Mouse (Mus musculus): ENCODE measurements at regions not wholly inside any gene's neighbourhood (a gene's known extent, or its start where the extent isn't known, plus 50 kb on each side); places are given as distances from the start of the nearest gene placed in this dataset.

- WGBS: 34% methylated on average over 12 of the region's 12 CpGs
- Histone ChIP-seq H3K27me3 (ENCODE audit: control insufficient read depth, insufficient read depth, low read length) (no peaks in the 10 kb centered on the region), H3K27ac (ENCODE audit: insufficient read depth, low read depth, low read length) (no peak overlapping the region), H3K36me3 (ENCODE audit: control insufficient read depth, insufficient read depth, low read length) (no peaks in the 10 kb centered on the region), H3K4me3 (ENCODE audit: low read depth, low read length) (no peak overlapping the region), H3K4me1 (ENCODE audit: control insufficient read depth, insufficient read depth, insufficient read length, low read length) (peaks cover 11% of the 10 kb centered on the region)
- TF ChIP-seq POLR2A (IDR thresholded peaks at IDR 0.05; ENCODE audit: low read depth, low read length): no peak
- TF ChIP-seq CTCF (IDR thresholded peaks at IDR 0.05; ENCODE audit: extremely low read depth, insufficient read length, insufficient replicate concordance, low read depth, low read length): no peak
Observed at GRCm38 (mm10) chr15:36669748-36670147, 337.8 kb downstream of the Zfp706 start.

- H3K27ac ChIP-seq (ENCODE audit: insufficient read depth, low read depth, low read length): no peak overlapping the region
- no peaks in the 10 kb centered on the region for H3K27me3 ChIP-seq (ENCODE audit: control insufficient read depth, insufficient read depth, low read length)
- H3K36me3 ChIP-seq (ENCODE audit: control insufficient read depth, insufficient read depth, low read length): no peaks in the 10 kb centered on the region
- TF ChIP-seq POLR2A (IDR thresholded peaks at IDR 0.05; ENCODE audit: low read depth, low read length): no peak
- TF ChIP-seq CTCF (IDR thresholded peaks at IDR 0.05; ENCODE audit: extremely low read depth, insufficient read length, insufficient replicate concordance, low read depth, low read length): no peak
- H3K4me1 ChIP-seq (ENCODE audit: control insufficient read depth, insufficient read depth, insufficient read length, low read length): peaks cover 11% of the 10 kb centered on the region
- WGBS: 10% methylated on average over 3 of the region's 3 CpGs
- no peak overlapping the region for H3K4me3 ChIP-seq (ENCODE audit: low read depth, low read length)
Observed at GRCm38 (mm10) chr15:36666566-36666965, 341.0 kb downstream of the Zfp706 start.

GRCm38 (mm10) chr15:36664391-36664790 is 343.2 kb downstream of the Zfp706 start:
- Histone ChIP-seq H3K36me3 (ENCODE audit: control insufficient read depth, insufficient read depth, low read length) (no peaks in the 10 kb centered on the region), H3K4me1 (ENCODE audit: control insufficient read depth, insufficient read depth, insufficient read length, low read length) (peaks cover 4% of the 10 kb centered on the region; the same call in 1 of the 2 replicates), H3K27me3 (ENCODE audit: control insufficient read depth, insufficient read depth, low read length) (no peaks in the 10 kb centered on the region), H3K27ac (ENCODE audit: insufficient read depth, low read depth, low read length) (no peak overlapping the region), H3K4me3 (ENCODE audit: low read depth, low read length) (no peak overlapping the region)
- no peak for TF ChIP-seq POLR2A (IDR thresholded peaks at IDR 0.05; ENCODE audit: low read depth, low read length)
- TF ChIP-seq CTCF (IDR thresholded peaks at IDR 0.05; ENCODE audit: extremely low read depth, insufficient read length, insufficient replicate concordance, low read depth, low read length): no peak
- 86% methylated on average over 6 of the region's 6 CpGs for WGBS

- no peak for TF ChIP-seq POLR2A (IDR thresholded peaks at IDR 0.05; ENCODE audit: low read depth, low read length)
- no peak for TF ChIP-seq CTCF (IDR thresholded peaks at IDR 0.05; ENCODE audit: extremely low read depth, insufficient read length, insufficient replicate concordance, low read depth, low read length)
- Histone ChIP-seq H3K27me3 (ENCODE audit: control insufficient read depth, insufficient read depth, low read length) (no peaks in the 10 kb centered on the region), H3K27ac (ENCODE audit: insufficient read depth, low read depth, low read length) (no peak overlapping the region), H3K4me1 (ENCODE audit: control insufficient read depth, insufficient read depth, insufficient read length, low read length) (no peaks in the 10 kb centered on the region), H3K36me3 (ENCODE audit: control insufficient read depth, insufficient read depth, low read length) (no peaks in the 10 kb centered on the region), H3K4me3 (ENCODE audit: low read depth, low read length) (no peak overlapping the region)
- 43% methylated on average over 7 of the region's 7 CpGs for WGBS
Observed at GRCm38 (mm10) chr15:36660986-36661385, 346.6 kb downstream of the Zfp706 start.
